Mouse (Mus musculus) midbrain, embryonic 14.5 days (tissue): ENCODE data around the gene Ush2a. TPM values are rescaled to one million over a fixed set of nuclear protein-coding genes. Genes with fewer than 3 reads are reported as not detected.

Experiments
- ATAC-seq: fragments of 200-750 bp; cut with Nextera tagmentation; 2 replicates; pipeline ENCODE4 v1.8.0; 2017; ENCODE audit warnings: moderate number of reproducible peaks, moderate library complexity; ENCODE audit not compliant: low FRiP score, low TSS enrichment
- DNase-seq: peaks from one replicate; pipeline ENCODE4 v3.0.0-alpha.2; 2015
- H3K27ac ChIP-seq: fragments of 300-500 bp; sonication (generic); replicated peaks from 2 replicates; pipeline ENCODE4 v1.5.1; 2014; ENCODE audit warnings: mild to moderate bottlenecking, low read depth, low read length, moderate library complexity
- H3K27me3 ChIP-seq: fragments of 300-500 bp; sonication (generic); 2 replicates; pipeline ENCODE4 v1.6.1; 2014; ENCODE audit warnings: low read length, control low read depth, mixed read lengths; ENCODE audit not compliant: control insufficient read depth, insufficient read depth
- H3K36me3 ChIP-seq: fragments of 300-500 bp; sonication (generic); 2 replicates; pipeline ENCODE4 v1.6.1; 2014; ENCODE audit warnings: low read length, control low read depth; ENCODE audit not compliant: control insufficient read depth, insufficient read depth
- H3K4me1 ChIP-seq: fragments of 300-500 bp; sonication (generic); 2 replicates; pipeline ENCODE4 v1.6.1; 2014; ENCODE audit warnings: mild to moderate bottlenecking, antibody characterized with exemption, low read length, control low read depth; ENCODE audit not compliant: control insufficient read depth, insufficient read depth
- H3K4me2 ChIP-seq: fragments of 300-500 bp; sonication (generic); 2 replicates; pipeline ENCODE4 v1.6.1; 2014; ENCODE audit warnings: mild to moderate bottlenecking, low read length, moderate library complexity
- H3K4me3 ChIP-seq: fragments of 300-500 bp; sonication (generic); replicated peaks from 2 replicates; pipeline ENCODE4 v1.5.1; 2014; ENCODE audit warnings: low read depth, low read length
- H3K9ac ChIP-seq: fragments of 300-500 bp; sonication (generic); replicated peaks from 2 replicates; pipeline ENCODE4 v1.6.1; 2014; ENCODE audit warnings: mild to moderate bottlenecking, low read length, moderate library complexity
- H3K9me3 ChIP-seq: fragments of 300-500 bp; sonication (generic); 2 replicates; pipeline ENCODE4 v1.6.1; 2016; ENCODE audit warnings: low read length, control low read depth, mixed read lengths; ENCODE audit not compliant: control insufficient read depth
- WGBS: fragments of 180-500 bp; shearing (Covaris S2); extraction: QIAGEN DNeasy Blood & Tissue Kit; methylation state at CpG from one replicate; pipeline ENCODE4 v1.1.7; 2014; 5-methylcytosine and 5-hydroxymethylcytosine counted together
- polyA plus RNA-seq: library from polyadenylated mRNA; unstranded; fragments of >200 nt; fragmentation: Nextera tagmentation; extraction: Ambion mirVana; gene quantifications from 2 replicates; pipeline ENCODE4 v1.2.1, GENCODE M21; 2014

The Ush2a gene
- polyA plus RNA-seq, 1 experiment from 2014 or later, result 0.62 TPM

GRCm38 (mm10) chr1:188852776-188853175 lies 591.0 kb downstream of the Ush2a start:
- WGBS, result 69% methylated on average over 5 of the region's 5 CpGs
- H3K27ac ChIP-seq, result no peak overlapping the region
- H3K4me2 ChIP-seq, result no peak overlapping the region
- no peaks in the 10 kb centered on the region for H3K9me3 ChIP-seq
- no peak for ATAC-seq
- no peaks in the 10 kb centered on the region for H3K4me1 ChIP-seq
- DNase-seq, result no peak
- H3K36me3 ChIP-seq, result no peaks in the 10 kb centered on the region
- H3K4me3 ChIP-seq, result no peak overlapping the region
- H3K27me3 ChIP-seq, result no peaks in the 10 kb centered on the region
- H3K9ac ChIP-seq, result no peak overlapping the region

- no peak overlapping the region for H3K27ac ChIP-seq
- no peak overlapping the region for H3K4me2 ChIP-seq
- no peak overlapping the region for H3K9ac ChIP-seq
- DNase-seq (no peak), ATAC-seq (no peak)
- no peaks in the 10 kb centered on the region for H3K36me3 ChIP-seq
- no peaks in the 10 kb centered on the region for H3K27me3 ChIP-seq
- no peaks in the 10 kb centered on the region for H3K9me3 ChIP-seq
- no peaks in the 10 kb centered on the region for H3K4me1 ChIP-seq
- H3K4me3 ChIP-seq, result no peak overlapping the region
Observed at GRCm38 (mm10) chr1:188854240-188854639, 592.4 kb downstream of the Ush2a start.

GRCm38 (mm10) chr1:188855034-188855433 lies 593.2 kb downstream of the Ush2a start:
- Histone ChIP-seq H3K27me3 (no peaks in the 10 kb centered on the region), H3K4me2 (no peak overlapping the region), H3K27ac (no peak overlapping the region), H3K9me3 (no peaks in the 10 kb centered on the region), H3K36me3 (no peaks in the 10 kb centered on the region), H3K4me3 (no peak overlapping the region), H3K4me1 (no peaks in the 10 kb centered on the region), H3K9ac (no peak overlapping the region)
- no peak for DNase-seq
- ATAC-seq, result no peak
- WGBS, result 95% methylated on average over 2 of the region's 2 CpGs

- WGBS, result 96% methylated on average over 5 of the region's 5 CpGs
- DNase-seq (no peak), ATAC-seq (no peak)
- no peaks in the 10 kb centered on the region for H3K4me1 ChIP-seq
- no peak overlapping the region for H3K9ac ChIP-seq
- no peaks in the 10 kb centered on the region for H3K27me3 ChIP-seq
- no peak overlapping the region for H3K4me3 ChIP-seq
- no peak overlapping the region for H3K27ac ChIP-seq
- H3K4me2 ChIP-seq, result no peak overlapping the region
- no peaks in the 10 kb centered on the region for H3K9me3 ChIP-seq
- H3K36me3 ChIP-seq, result no peaks in the 10 kb centered on the region
Observed at GRCm38 (mm10) chr1:188859718-188860117, 597.9 kb downstream of the Ush2a start.

GRCm38 (mm10) chr1:188865881-188866280 lies 604.1 kb downstream of the Ush2a start:
- Histone ChIP-seq H3K4me3 (no peak overlapping the region), H3K27me3 (no peaks in the 10 kb centered on the region), H3K36me3 (no peaks in the 10 kb centered on the region), H3K9me3 (no peaks in the 10 kb centered on the region), H3K9ac (no peak overlapping the region), H3K4me1 (0 out of 2 replicates have a peak, but pooled peaks cover 3% of the 10 kb centered on the region), H3K4me2 (no peak overlapping the region), H3K27ac (peak overlapping the region; percentile 55; the same call in 1 of the 2 replicates)
- 55% methylated on average over 5 of the region's 5 CpGs for WGBS
- ATAC-seq, result no peak
- peak; percentile 49 for DNase-seq

- Histone ChIP-seq H3K9me3 (no peaks in the 10 kb centered on the region), H3K27me3 (no peaks in the 10 kb centered on the region), H3K4me3 (no peak overlapping the region), H3K9ac (no peak overlapping the region), H3K36me3 (no peaks in the 10 kb centered on the region), H3K4me2 (no peak overlapping the region), H3K4me1 (0 out of 2 replicates have a peak, but pooled peaks cover 3% of the 10 kb centered on the region), H3K27ac (no peak overlapping the region; the same call in 1 of the 2 replicates)
- WGBS, result 87% methylated on average over 11 of the region's 11 CpGs
- ATAC-seq (no peak), DNase-seq (no peak)
Observed at GRCm38 (mm10) chr1:188866515-188866914, 604.7 kb downstream of the Ush2a start.

GRCm38 (mm10) chr1:188878531-188879055 lies 616.8 kb downstream of the Ush2a start:
- H3K4me2 ChIP-seq, result no peak overlapping the region
- no peak overlapping the region for H3K27ac ChIP-seq
- H3K9ac ChIP-seq, result no peak overlapping the region
- no peaks in the 10 kb centered on the region for H3K4me1 ChIP-seq
- WGBS, result 86% methylated on average over 4 of the region's 4 CpGs
- no peaks in the 10 kb centered on the region for H3K9me3 ChIP-seq
- H3K4me3 ChIP-seq, result no peak overlapping the region
- no peak for DNase-seq
- no peak for ATAC-seq
- H3K36me3 ChIP-seq, result no peaks in the 10 kb centered on the region
- H3K27me3 ChIP-seq, result no peaks in the 10 kb centered on the region

GRCm38 (mm10) chr1:188896906-188897551 lies 635.2 kb downstream of the Ush2a start:
- ATAC-seq (no peak), DNase-seq (no peak)
- no peak overlapping the region for H3K4me3 ChIP-seq
- H3K9ac ChIP-seq, result no peak overlapping the region
- 63% methylated on average over 4 of the region's 4 CpGs for WGBS
- H3K9me3 ChIP-seq, result no peaks in the 10 kb centered on the region
- H3K36me3 ChIP-seq, result no peaks in the 10 kb centered on the region
- H3K4me1 ChIP-seq, result no peaks in the 10 kb centered on the region
- H3K27me3 ChIP-seq, result no peaks in the 10 kb centered on the region
- H3K27ac ChIP-seq, result no peak overlapping the region
- no peak overlapping the region for H3K4me2 ChIP-seq

DNA sequence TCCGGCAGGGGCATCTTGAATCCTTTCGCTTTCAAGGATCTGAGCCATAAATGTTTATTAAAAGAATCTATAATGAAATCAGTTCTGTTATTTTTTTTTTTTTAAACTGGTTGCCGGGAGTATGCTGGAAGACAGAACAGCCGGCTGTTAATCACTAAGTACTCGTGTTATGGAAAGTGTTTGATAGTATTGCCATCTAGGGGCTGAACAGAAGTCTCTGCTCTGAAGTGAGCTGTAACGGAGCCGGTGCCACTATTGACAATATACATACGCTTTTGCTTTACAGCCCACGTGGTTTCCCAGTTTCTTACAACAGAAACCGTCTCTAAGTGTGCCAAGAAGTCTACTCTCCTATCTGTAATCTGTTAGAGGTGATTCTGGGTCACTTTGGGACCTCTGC lies 642.3 kb downstream of the Ush2a start:
- Histone ChIP-seq H3K4me1 (no peaks in the 10 kb centered on the region), H3K27ac (no peak overlapping the region), H3K9ac (no peak overlapping the region), H3K27me3 (no peaks in the 10 kb centered on the region), H3K36me3 (no peaks in the 10 kb centered on the region), H3K9me3 (no peaks in the 10 kb centered on the region), H3K4me3 (no peak overlapping the region), H3K4me2 (no peak overlapping the region)
- ATAC-seq, result no peak
- DNase-seq, result peak; percentile 83
- WGBS, result 49% methylated on average over 10 of the region's 10 CpGs
